Mouse (Mus musculus) C2C12 (cell line): ENCODE measurements around the gene Serpinf2. TPM values are rescaled to one million over a fixed set of nuclear protein-coding genes. Genes with fewer than 3 reads are reported as not detected.
A peak's percentile ranks its signal among the peaks of the same experiment; 100 is the strongest.

ENCODE experiments used
- H3K27me3 ChIP-seq: one replicate; pipeline ENCODE4 v1.6.1; 2011; ENCODE audit not compliant: control insufficient read depth, insufficient read depth, insufficient read length
- H3K36me3 ChIP-seq: one replicate; pipeline ENCODE4 v1.6.1; 2011; ENCODE audit not compliant: control insufficient read depth, insufficient read depth
- H3K4me3 ChIP-seq: one replicate; pipeline ENCODE4 v1.5.1; 2011; ENCODE audit warnings: mild to moderate bottlenecking, control low read depth; ENCODE audit not compliant: poor library complexity, insufficient read depth, severe bottlenecking
- H3K79me2 ChIP-seq: one replicate; pipeline ENCODE4 v1.6.1; 2011; ENCODE audit not compliant: control insufficient read depth, insufficient read depth
- H3K79me3 ChIP-seq: one replicate; pipeline ENCODE4 v1.6.1; 2011; ENCODE audit warnings: low read depth, control low read depth
- H3ac ChIP-seq: one replicate; pipeline ENCODE3; 2011; ENCODE audit warnings: low read depth; ENCODE audit not compliant: control insufficient read depth, insufficient read length
- CEBPB ChIP-seq: IDR thresholded peaks from one replicate; pipeline ENCODE4 v1.6.1; 2011; ENCODE audit warnings: low read depth, mild to moderate bottlenecking, control low read depth, moderate library complexity
- CTCF ChIP-seq: IDR thresholded peaks from one replicate; pipeline ENCODE4 v1.5.1; 2011; ENCODE audit not compliant: control insufficient read depth, insufficient read depth, insufficient read length
- FOSL1 ChIP-seq: IDR thresholded peaks from one replicate; pipeline ENCODE4 v1.8.0; 2011; ENCODE audit warnings: mild to moderate bottlenecking, low read length; ENCODE audit not compliant: poor library complexity, insufficient read depth, severe bottlenecking
- MAX ChIP-seq: IDR thresholded peaks from one replicate; pipeline ENCODE4 v1.6.1; 2011; ENCODE audit warnings: mild to moderate bottlenecking, control low read depth
- MYOD1 ChIP-seq: IDR thresholded peaks from one replicate; pipeline ENCODE4 v1.6.1; 2011; ENCODE audit warnings: low read depth; ENCODE audit not compliant: control insufficient read depth, insufficient read length
- MYOG ChIP-seq: IDR thresholded peaks from one replicate; pipeline ENCODE4 v1.6.1; 2011; ENCODE audit not compliant: control insufficient read depth, insufficient read length; ENCODE audit errors: extremely low read depth
- USF1 ChIP-seq: IDR thresholded peaks from one replicate; pipeline ENCODE4 v1.6.1; 2011; ENCODE audit warnings: low read depth, mild to moderate bottlenecking, control low read depth, moderate library complexity
- polyA plus RNA-seq: library from polyadenylated mRNA; unstranded; fragments of >200 nt; fragmentation: generic; extraction: Trizol; gene quantifications from one replicate; pipeline ENCODE4 v1.2.1, GENCODE M21; 2012; ENCODE audit warnings: missing spikeins

The Serpinf2 gene
- polyA plus RNA-seq, 1 experiment = 0.07 TPM

DNA sequence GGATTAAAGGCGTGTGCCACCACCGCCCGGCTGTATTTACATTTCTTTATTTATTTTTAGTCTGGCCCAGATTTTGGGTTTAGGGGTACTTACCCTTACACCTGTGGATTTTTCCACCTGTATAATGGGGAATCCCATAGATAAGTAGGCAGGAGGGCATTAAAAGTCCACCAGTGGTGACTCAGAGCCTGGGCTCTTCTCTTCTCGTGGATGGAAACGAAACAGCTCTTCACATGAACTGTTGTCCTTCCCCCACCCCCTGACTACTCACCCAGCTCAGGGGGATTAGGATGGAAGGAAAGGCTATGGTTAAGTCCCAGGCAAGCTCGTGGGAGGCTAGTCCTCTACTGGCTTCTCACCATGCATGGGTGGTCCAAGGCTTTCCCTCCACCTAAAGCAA is 25.0 kb upstream of the Serpinf2 start:
- peaks cover 29% of the 10 kb centered on the region for H3K79me3 ChIP-seq
- H3ac ChIP-seq = no peak overlapping the region
- H3K4me3 ChIP-seq = no peak overlapping the region
- peaks cover 39% of the 10 kb centered on the region for H3K79me2 ChIP-seq
- no peaks in the 10 kb centered on the region for H3K27me3 ChIP-seq
- TF ChIP-seq MYOG = no peak
- TF ChIP-seq FOSL1 = no peak
- TF ChIP-seq CTCF = no peak
- TF ChIP-seq MYOD1 = no peak
- TF ChIP-seq USF1 = no peak
- no peak for TF ChIP-seq CEBPB
- TF ChIP-seq MAX = no peak
- peaks cover 37% of the 10 kb centered on the region for H3K36me3 ChIP-seq

DNA sequence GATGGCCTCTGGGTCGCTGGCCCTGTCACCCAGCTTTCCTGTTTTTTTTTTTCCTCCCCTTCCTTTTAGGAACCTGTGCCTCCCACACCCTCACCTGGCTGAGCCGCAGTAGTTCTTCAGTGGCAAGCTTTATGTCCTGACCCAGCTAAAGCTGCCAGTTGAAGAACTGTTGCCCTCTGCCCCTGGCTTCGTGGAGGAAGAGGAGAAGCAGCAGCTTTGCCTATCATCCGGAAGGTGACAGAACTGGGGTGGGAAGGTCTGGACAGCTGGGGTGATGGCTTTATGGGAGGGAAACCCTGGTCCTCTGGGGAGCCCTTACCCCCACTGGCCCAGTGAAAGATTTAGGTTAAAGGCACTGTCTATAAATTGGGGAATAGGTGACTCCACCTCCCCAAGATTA is 24.2 kb upstream of the Serpinf2 start:
- Histone ChIP-seq H3K79me2 (peaks cover 39% of the 10 kb centered on the region), H3K4me3 (peak overlapping the region; percentile 99), H3ac (peak overlapping the region; percentile 64), H3K27me3 (no peaks in the 10 kb centered on the region), H3K36me3 (peaks cover 37% of the 10 kb centered on the region), H3K79me3 (peaks cover 29% of the 10 kb centered on the region)
- TF ChIP-seq CEBPB (no peak), MAX (no peak), FOSL1 (no peak)

DNA sequence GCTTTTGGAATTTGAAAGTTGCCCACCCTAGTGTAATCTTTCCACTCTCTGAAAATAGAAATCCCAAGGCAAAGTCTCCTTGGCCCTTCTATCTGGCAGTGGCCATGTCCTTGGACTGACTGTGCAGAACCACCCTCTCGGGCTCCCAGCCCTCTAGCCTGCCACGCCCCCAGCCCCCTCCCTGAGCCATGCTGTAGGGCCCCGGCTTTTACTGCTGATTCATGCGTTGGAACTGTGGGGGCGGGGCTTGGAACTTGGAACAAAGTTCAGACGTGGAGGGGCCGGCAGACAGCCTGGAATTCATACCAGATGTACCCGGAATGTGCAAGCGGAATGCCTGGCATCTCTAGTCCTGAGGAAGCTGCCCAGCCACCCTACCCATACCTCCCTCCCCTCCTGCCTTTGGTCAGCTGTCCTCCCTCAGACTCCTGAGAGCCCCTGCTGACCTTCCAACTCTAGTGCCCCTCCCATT is 23.5 kb upstream of the Serpinf2 start:
- peaks cover 39% of the 10 kb centered on the region for H3K79me2 ChIP-seq
- no peak for TF ChIP-seq CEBPB
- TF ChIP-seq FOSL1 = no peak
- no peak for TF ChIP-seq USF1
- TF ChIP-seq CTCF = no peak
- TF ChIP-seq MAX = peak; percentile 70
- no peak for TF ChIP-seq MYOG
- peak; percentile 41 for TF ChIP-seq MYOD1
- H3K36me3 ChIP-seq = peaks cover 37% of the 10 kb centered on the region
- no peaks in the 10 kb centered on the region for H3K27me3 ChIP-seq
- H3ac ChIP-seq = peak overlapping the region; percentile 74
- H3K4me3 ChIP-seq = peak overlapping the region; percentile 99
- H3K79me3 ChIP-seq = peaks cover 29% of the 10 kb centered on the region

DNA sequence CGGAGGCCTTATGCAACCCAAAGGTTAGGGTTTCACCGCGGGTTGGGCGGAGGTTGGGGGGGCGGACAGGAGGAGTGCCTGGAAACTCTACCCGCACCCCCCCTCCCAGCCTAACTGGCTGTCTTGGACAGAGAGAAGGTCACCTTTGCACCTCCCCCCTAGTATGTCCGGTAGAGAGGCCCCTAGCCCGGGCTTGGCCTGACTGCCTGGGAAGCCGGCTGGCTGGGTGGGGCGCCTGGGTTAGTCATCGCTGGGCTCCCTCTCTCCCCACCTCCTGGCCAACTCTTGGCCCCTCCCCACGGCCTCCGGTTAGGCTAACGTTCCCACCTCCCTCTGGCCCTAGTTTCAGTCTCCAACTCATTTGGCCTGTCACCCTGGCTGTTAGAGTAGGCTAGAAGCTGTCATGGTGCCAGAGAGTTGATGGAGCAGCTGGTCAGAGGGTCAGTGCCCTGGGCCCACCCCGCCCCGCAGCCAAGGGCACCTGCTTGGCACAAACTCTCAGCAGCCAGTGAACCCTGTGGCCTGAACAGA is 22.9 kb upstream of the Serpinf2 start:
- Histone ChIP-seq H3K79me2 (peaks cover 39% of the 10 kb centered on the region), H3K36me3 (peaks cover 37% of the 10 kb centered on the region), H3K27me3 (no peaks in the 10 kb centered on the region), H3ac (peak overlapping the region; percentile 74), H3K79me3 (peaks cover 29% of the 10 kb centered on the region), H3K4me3 (peak overlapping the region; percentile 99)
- TF ChIP-seq CEBPB = no peak
- no peak for TF ChIP-seq MYOG
- TF ChIP-seq MYOD1 = no peak

DNA sequence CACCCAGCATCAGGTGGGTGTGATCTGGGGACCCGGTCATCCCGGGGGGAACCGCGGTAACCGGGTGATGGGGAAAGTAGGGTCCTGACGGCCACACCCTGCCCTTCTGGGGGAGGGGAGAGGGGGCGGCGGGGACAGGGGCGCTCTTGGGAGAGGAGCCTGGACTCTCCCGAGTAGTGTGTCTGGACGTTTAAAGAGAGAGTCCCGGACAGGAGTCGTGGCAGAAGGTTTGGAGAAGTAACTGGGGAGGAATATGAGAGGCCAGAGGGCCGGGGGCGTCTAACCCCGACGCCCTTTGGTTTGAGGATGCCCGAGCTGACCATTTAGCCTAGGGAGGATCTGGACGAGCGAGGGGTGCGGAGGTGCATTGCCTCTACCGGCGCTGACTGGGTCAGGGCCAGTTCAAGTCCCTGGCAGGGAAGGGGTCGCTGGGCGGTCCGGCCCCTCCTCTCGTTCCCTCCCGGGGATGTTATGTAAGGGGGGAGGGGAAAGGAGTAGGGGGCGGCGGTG is 22.4 kb upstream of the Serpinf2 start:
- TF ChIP-seq CEBPB = no peak
- no peak for TF ChIP-seq FOSL1
- no peak for TF ChIP-seq MAX
- no peak for TF ChIP-seq USF1
- TF ChIP-seq CTCF = no peak
- no peak for TF ChIP-seq MYOD1
- no peak for TF ChIP-seq MYOG
- Histone ChIP-seq H3K79me3 (peaks cover 29% of the 10 kb centered on the region), H3K4me3 (peak overlapping the region; percentile 99), H3K79me2 (peaks cover 39% of the 10 kb centered on the region), H3K36me3 (peaks cover 37% of the 10 kb centered on the region), H3K27me3 (no peaks in the 10 kb centered on the region), H3ac (peak overlapping the region; percentile 74)

DNA sequence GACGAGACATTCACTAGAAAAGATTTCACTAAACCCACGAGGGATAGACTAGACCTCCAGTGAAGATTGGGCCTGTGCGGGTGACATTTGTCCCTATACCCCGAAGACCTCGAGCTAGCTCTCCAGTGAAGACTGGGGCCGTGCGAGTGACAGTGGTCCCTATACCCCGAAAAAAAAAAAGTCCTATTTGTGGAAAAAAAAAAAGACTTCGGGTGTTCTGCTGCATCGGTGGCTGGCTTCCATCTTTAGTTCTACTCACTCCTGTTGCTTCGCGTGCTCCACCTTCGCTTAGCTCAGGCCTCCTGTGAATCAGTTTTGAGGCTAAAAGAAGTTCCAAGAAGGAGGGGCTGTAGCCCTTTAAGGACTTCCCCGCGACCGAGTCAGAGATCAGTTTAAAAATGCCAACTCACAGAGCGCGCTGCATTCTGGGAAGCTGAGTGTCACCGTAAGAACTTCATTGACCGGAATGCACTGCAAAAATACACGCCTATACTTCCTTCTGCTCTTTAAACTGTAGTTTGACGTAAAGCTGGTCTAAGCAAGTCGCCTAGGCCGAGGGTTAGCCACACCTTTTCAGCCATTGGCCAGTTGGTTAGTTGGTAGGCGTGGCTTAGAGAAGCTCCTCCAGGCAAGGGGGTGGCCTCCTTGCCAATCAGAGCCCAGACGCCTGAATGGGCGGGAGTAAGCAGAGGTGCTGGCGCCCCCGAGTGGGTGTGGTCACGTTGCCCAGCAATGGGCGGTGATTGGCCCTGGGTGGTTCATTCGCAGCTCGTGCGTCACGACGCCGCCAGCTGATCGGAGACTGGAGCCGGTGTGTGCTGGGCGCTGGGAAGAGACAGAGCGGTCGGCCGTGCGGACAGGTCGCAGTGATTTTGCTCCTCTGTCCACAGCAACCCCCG is 21.7 kb upstream of the Serpinf2 start, which contains the start of gene Tlcd2:
Tlcd2 (plus strand) TSS at position 872 of the 899 bp plus-strand sequence.
- Histone ChIP-seq H3K27me3 (no peaks in the 10 kb centered on the region), H3K4me3 (peak within 1 kb of the TSS; percentile 99), H3ac (peak within 1 kb of the TSS; percentile 82), H3K79me2 (peaks cover 39% of the 10 kb centered on the region), H3K79me3 (peaks cover 29% of the 10 kb centered on the region), H3K36me3 (peaks cover 30% of the 10 kb centered on the region)
- TF ChIP-seq MAX = peak; percentile 14
- TF ChIP-seq CTCF = no peak
- peak; percentile 88 for TF ChIP-seq USF1
- TF ChIP-seq MYOG = no peak
